Mouse (Mus musculus) erythroid progenitor cell, adult 5-6 weeks (primary cell): ENCODE data around the gene Nf2. TPM values are rescaled to one million over a fixed set of nuclear protein-coding genes. Genes with fewer than 3 reads are reported as not detected.
"Not testable (repeated sequence)": the region's sequence is repeated elsewhere in the genome, so short reads cannot be mapped to it uniquely, and the experiment has no call there.

Source experiments
- ATAC-seq: replicated peaks from 2 replicates; pipeline ENCODE4 v1.8.0; 2016; ENCODE audit warnings: moderate number of reproducible peaks, mild to moderate bottlenecking, moderate TSS enrichment, inconsistent platforms; ENCODE audit not compliant: poor library complexity, low FRiP score, severe bottlenecking
- total RNA-seq, 2 experiments: library from RNA; stranded (forward) in 1 of 2; stranded (reverse) in 1 of 2; fragments of 150-400 nt in 1 of 2; fragments of 186-747, 209-891 nt in 1 of 2; gene quantifications; 2 replicates each; pipeline versions ENCODE4 v1.2.3 to v1.2.4; 2015 to 2017; ENCODE audit warnings: low replicate concordance in 2 of 2

Nf2 gene
- total RNA-seq, 2 experiments from 2014 or later = 7.5 to 18.2 TPM

DNA sequence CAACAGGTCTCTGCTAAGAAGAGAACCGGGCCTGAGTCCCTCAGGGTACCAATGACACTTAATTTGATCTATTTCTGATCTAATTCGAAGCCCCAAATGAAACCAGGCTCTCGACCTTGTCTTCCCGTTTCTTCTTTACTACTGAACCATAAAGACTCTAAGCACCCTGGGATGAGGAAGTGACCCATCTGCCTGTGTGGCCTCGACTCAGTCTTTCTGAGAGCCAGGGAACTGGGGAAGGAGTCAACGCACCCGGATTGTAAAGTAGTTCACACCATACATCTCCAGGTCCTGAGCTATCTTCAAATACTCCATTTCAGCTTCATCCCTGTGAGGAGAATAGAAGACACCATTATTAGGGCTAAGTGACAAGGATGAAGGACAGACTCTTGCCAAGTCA, 45.9 kb downstream of the Nf2 start:
- no peak for ATAC-seq

DNA sequence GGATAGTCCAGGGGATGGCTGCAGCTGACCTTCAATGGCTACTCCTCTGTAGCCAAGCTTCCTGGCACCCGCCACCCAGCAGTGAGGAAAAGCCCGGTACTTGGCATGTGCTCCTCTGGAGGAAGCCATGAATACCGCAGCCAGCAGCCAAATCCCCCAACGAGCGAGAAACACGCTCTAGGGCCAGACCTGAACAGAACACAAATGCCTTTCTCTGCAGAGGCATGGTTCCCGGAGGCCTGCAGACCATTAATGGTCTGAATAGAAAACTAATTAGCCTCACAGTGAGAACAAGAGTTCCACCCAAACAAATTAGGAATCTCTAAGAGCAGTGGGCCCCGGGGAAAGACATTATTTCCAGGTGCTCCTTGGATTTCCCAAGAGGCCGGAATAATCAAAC, 46.3 kb downstream of the Nf2 start:
- no peak for ATAC-seq

DNA sequence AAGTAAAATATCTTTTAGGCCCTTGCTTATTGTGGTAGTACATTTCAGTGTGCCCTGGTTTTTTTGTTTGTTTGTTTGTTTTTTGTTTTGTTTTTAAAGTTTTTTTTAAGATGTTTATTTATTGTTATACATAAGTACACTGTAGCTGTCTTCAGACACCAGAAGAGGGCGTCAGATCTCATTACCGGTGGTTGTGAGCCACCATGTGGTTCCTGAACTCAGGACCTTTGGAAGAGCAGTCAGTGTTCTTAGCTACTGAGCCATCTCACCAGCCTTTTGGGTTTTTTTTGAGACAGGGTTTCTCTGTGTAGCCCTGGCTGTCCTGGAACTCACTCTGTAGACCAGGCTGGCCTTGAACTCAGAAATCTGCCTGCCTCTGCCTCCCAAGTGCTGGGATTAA, 46.9 kb downstream of the Nf2 start:
- not testable (repeated sequence) for ATAC-seq

DNA sequence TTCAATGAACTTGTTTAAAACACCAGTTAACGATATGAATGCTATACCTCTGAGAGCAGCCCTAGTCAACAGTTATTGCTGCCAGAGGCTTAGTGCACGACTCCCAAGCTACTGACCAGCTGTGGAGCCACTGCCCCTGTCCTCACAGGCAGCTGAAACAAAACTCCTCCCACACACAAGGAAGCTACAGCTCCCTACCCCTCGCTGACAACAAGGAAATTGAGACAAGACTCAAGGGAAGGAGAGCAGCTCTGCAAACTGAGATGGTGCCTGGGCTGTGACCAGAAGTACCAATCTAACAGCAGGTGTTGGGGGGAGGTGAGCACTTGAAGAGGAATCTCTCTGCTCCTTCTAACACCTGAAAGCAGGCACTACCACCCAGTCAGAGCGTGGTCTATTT, 48.7 kb downstream of the Nf2 start:
- ATAC-seq = no peak

DNA sequence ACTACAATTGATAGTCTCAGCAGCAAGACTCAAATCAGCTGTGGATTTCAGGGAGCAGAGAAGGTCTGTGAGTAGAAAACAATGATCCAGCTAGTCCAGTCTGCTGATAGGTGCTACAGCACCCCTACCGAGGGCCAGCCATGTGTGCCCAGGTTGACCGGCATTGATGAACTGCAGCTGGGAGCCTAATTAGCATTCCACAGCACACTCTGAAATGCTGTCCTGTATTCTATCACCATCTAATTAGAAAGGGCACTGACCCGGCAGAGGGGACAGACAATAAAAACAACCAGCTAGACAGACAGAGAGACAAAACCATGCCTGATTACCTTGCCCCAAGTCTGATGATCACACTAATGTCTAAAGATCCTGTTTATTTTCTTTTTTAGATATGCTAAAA, 56.3 kb downstream of the Nf2 start:
- ATAC-seq = no peak

DNA sequence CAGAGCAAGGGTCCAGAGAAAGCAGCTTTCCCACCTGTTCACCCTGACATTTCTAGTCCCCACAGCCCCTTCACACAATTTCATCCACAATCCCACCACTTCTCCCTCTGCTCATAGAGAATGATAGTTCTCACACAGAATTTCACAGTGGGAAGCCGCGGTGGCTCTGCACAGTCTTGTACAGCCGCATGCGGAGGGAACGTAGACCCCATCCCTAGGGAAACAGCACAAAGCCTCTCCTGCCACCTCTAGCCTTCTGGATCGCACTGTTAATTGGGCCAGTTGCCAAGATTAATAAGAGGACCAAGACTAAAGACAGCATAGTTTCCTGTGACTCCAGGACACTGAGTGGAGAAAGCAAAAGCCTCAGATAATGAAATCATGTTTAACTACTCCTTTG, 57.8 kb downstream of the Nf2 start:
- no peak for ATAC-seq

DNA sequence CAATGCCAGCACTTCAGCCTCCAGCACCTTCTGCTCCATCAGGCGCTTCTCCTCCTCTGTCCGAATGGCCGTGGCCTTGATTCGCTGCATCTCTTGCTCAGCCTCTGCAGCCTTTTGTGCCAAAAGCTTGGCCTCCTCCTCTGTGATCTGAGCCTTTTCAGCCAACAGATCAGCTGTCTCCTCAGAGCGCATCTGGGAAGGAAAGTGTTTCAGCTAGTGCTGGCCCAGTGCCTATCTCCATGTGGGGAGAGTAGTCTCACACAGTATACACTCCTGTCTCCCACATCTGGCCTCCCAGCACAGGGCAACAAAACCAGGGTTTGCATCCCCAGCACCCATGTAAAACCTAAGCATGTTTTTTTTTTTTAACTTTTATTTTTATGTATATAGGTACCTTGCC, 59.6 kb downstream of the Nf2 start:
- ATAC-seq = no peak

DNA sequence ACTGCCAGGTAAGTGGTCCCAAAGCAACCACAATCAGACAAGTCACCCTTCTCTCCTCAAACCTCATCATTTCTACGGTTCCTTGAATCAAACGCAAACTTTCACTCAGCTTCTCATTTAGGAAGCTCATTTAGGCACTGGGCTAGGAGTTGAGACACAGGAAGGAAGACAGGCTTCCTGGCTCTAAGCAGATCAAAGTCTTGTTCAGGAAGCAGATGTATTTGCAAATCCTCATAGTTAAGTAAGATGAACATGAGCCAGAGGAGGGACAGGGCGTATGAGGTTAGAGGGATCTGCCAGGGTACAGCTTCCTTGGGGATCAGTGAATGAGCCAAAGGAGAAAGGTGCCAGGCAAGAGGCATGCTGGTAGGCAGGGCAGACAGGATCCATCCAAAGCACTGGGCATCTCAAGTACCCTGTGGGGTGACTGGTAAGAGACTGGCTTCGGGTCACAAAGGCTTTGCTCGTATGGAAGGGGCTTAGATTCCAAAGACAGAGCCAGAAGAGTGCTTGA, 64.7 kb downstream of the Nf2 start:
- no peak for ATAC-seq

DNA sequence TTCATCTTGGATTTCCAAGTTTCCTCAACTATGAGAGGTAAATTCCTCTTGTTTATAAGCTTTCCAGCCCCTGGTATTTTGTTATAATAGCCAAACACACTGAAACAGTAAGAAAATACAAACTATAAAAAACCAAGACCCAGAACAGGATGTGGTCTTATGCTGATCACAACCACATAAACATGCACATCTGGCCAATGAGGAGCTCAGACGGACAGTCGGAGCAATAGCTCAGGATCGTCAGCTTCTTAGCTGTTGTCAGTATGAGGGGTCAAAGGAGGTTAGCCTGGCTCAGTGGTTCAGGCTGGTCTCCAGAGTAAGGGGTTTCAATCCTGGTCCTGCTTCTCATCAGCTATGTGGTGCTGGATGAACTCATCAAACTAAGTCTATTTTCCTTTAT, 66.2 kb downstream of the Nf2 start:
- no peak for ATAC-seq

DNA sequence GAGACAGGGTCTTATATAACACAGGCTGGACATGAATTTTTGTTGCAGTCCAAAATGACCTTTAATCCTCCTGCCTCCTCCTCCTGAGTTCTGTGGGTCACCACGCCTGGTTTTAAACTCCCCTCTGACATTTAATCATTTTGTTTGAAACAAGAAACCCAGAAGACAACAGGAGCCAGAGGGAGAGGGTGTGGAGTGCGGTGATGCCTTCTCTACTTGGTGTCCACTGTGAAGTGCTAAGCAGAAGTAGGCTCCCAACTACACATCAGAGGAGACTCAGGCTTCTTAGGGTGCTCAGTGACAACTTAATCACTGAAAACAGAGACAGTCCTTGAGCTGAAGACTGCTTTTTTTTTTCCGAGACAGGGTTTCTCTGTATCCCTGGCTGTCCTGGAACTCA, 68.4 kb downstream of the Nf2 start:
- no peak for ATAC-seq

DNA sequence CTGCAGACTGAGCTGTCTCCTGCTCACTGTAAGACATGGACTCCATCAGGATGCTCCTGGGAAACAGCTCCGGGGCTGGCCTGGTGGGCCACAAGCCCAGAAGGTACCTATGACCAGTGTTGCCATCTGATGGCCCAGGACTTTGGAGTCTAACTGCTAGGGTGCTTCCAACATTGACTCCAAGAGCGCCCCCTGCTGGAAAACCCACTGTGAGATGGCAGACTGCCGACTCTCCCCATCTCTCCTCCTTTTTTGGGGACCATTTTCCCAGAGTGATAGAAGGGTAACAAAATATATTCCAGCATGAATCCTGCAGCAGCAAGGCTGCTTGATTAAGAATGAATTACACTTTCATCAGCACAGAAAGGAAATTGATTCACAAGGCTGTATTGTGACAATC, 76.4 kb downstream of the Nf2 start:
- ATAC-seq = 0 out of 2 replicates have a peak, but pooled peaks have one; percentile 49

DNA sequence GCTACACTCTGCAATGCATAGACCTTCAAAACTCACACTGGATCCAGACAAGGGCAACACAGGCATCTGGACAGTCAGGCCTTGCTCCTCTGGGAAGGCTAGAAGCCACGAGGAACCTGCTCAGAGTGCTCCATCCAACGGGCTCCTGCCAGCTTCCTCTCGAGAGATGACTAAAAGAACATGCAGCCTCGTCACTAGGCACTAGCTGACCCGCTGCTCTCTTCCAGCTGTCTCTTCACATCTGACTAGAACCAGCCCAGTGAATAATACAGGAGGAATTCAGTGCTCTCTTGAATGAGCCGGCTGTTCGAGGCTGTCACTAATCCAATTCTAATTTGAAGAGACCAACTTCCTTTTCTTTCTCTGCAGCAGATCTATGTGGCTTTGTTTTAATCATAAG, 77.6 kb downstream of the Nf2 start:
- no peak for ATAC-seq

DNA sequence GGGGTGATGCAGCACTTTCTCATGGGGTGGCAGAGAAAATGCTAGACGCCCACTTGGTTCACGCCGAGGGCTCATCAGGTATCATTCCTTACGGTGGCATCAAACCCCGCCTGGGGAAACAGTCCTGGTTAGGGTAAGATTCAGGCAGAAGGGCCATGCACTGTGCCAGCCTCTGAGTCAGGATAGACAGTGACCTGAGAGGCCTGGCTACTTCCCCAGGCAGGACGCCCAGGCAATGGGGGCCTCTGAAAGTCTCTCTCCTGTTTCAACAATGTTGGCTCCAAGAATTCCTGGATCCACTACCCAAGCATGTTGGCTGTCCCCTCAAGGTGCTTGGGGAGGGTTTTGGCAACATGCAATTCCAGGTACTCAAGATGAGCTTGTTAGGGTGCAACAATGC, 79.5 kb downstream of the Nf2 start:
- ATAC-seq = no peak

DNA sequence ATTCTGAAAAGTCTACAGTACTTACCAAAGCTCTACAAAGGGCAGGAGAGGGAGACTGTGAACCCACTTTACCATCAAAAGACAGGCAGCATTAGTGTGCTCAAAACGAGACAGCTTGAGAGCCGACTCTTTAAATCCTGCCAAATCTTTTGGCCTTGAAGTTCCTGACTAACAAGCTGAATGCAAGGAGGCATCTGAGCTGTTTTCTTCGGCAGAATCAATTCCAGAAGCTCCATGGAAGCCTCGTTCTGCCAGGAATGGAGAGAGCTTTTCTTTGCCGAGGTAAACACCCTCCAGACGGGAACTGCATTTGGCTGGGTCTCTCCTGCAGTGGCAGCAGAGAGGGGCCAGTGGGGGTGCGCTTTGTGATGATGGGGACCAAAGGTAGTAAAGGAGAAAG, 80.0 kb downstream of the Nf2 start:
- ATAC-seq = no peak

DNA sequence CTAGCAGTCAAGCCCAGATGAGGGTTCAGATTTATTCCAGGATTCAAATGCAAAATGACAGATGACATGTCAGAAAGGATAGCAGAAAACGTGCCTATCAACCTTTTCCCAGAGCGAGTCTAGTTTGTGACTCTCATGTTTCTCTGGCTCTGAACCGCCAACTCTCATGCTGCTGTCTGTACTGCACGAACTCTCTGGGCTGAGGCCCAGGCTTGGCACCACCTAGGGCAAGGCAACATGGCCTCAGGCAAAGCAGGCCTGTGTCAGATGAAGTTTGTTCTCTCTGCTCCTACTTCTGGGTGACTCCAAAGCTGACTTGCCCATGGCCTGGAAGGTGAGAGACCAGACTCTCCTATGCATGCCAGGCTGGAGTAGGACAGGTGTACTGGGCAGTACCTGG, 80.9 kb downstream of the Nf2 start:
- ATAC-seq = no peak

DNA sequence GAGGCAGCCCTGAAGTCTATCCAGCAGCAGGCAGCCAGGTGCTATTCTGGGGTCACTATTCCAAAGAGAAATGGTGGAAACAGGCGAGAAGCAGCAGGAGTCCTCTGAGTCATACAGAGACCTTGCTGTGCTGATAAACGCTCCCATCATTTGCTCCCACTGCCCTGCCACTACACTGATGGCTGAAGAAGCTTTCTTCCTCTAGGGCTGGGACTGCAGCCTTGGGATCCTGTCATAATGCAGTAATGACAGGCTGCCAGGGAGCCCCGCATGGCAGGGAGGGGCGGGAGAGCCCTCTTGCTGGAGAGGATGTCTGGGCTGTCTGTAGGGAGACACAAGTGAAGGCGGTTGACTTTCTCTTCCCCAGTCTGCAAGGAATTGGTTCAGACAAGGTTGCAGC, 84.9 kb downstream of the Nf2 start:
- ATAC-seq = no peak

DNA sequence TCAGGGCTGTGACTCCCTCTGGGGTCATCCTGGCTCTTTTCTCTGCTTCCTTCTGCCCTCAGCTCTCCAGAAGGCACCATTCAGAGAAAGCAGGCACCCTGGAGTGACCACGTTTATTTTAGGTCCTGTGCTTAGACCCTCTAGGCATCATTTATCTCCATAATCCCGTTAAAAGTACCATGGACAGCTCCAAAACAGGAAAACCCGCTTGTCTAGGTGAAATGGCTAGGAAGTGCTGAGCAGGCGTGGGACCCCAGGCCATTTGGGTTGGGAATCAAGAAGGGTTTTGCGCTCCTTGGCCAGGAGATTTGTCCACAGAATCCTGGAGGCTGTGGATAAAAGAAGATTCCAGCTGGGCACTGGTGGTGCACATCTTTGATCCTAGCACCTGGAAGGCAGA, 85.7 kb downstream of the Nf2 start:
- no peak for ATAC-seq

DNA sequence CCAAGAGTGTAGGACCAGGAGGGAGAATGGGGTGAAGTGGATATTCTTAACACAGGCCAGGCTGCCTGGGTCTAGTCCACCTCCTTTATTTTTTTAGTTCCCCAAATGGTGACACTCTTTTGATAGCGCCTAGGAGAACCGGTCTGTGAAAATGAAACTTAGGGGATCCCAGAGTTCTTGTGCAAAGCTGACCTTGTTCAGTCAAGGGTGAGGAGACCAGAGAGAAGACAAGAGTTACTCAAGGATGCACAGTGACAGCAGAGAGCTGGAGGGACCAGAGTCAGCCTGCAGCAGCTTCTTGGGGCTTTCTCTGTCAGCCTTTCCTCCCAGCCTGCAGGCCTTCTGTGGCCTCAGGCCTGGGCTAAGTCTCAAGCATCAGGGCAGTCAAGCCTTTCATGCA, 86.8 kb downstream of the Nf2 start:
- no peak for ATAC-seq

DNA sequence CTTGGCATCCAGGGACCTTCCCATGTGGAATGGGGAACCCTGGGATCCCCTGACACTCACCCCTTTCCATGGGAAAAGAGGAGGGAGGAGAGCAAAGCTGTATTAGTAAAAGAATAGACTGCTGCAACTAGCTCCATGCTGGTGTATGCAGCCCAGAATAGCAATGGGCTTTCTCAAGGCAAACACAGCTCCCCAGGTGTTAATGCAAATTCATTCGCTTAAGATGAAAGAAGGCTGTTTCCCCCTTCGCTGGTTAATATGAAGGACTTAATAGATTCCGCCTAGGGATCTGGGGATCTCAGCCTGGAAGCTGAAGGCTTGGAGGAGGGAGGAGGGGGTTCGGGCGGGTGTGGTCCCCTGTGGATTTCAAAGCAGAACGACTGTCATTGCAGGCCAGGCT, 87.3 kb downstream of the Nf2 start:
- no peak for ATAC-seq

DNA sequence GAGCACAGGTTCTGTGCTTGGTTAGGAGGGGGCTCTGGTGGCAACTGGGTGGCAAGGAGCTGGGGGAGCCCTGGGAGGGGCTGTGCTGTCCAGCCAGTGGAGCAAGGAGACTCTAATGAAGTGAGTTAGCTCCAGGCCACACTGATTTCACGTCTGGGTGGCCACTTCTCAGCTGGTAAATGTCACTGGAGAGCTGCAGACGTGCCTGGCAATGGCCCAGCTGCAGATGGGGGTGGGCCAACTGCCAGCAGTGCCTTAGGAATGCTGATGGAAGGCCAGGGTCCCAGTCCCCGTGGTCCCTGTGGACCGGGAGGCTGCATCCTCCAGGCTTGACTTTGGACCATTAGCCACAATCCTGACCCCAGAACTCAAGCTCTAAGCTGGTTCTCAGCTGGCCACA, 88.9 kb downstream of the Nf2 start:
- no peak for ATAC-seq

DNA sequence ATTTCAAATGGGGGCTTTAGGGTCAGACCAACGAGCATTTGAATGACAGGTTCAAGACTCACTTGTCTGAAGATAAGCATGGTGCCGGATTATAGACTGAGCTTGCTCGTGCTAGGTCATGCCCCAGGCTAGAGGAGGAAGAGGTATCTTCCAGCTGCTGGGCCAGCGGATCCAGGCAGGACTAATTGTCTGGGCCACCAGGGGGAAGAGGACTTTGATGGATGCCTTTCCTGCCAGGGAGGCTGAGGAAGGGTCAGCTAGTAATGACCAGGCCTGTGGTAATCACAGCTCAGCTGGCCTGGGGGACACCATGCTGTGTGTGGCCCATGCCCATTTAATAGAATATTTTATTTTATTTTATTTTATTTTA, 91.6 kb downstream of the Nf2 start:
- no peak for ATAC-seq

DNA sequence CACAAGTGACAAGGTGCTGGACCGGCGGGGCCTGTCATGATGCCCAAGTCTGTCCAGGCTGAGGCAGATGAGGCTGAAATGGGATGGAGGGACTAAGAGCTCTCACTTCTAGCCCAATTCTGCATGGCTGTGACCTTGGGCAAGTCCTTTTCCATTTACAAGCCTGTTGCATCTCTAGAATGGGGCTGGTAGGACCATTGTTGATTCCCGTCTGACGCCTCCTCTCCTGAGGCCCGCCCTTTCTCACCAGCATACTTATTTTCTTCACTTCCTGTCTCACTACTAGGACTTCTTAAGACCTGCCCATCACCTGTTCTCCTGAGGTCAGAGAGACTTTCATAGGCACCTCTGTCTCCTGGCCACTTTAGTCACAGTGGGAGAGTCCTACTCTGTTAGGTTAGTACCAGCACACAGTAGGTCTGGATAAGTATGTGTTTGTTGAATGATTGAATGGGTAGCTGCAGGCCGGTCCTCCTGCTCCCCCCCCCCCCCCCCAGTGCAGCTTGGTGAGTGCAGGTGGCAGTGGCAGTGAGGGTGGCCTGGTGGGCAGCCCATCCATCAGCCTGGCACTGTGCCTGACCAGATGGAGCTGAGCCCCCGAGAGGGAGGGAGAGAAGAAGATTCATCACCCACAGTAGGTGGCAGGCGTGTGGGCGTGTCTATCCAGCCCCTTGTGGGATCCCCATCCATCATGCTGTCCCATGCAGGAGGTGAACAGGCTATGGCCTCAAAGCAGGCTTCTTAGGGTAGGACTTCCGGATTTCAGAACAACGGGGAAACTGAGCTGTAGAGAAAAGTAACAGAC, 92.2 kb downstream of the Nf2 start:
- no peak for ATAC-seq
